Mouse (Mus musculus): ENCODE data around the gene Cst11. TPM values are rescaled to one million over a fixed set of nuclear protein-coding genes. Genes with fewer than 3 reads are reported as not detected.

Cst11 gene
- polyA plus RNA-seq, 2 experiments: not detected

- no peak for TF ChIP-seq POLR2A (IDR thresholded peaks at IDR 0.05; ENCODE audit: borderline replicate concordance, extremely low read depth, insufficient read depth, insufficient read length)
- Histone ChIP-seq H3K4me2 (replicated peaks; ENCODE audit: low read depth, low read length, severe bottlenecking) (no peak within 1 kb of the TSS), H3K4me3 (replicated peaks; ENCODE audit: low read length) (no peak within 1 kb of the TSS), H3K9ac (ENCODE audit: low read depth, low read length, severe bottlenecking) (no peak within 1 kb of the TSS), H3K36me3 (ENCODE audit: control insufficient read depth, insufficient read depth, low read length) (no peaks in the 10 kb centered on the region), H3K9me3 (ENCODE audit: control insufficient read depth, low read length) (no peaks in the 10 kb centered on the region), H3K4me1 (ENCODE audit: control insufficient read depth, insufficient read depth, low read length) (no peaks in the 10 kb centered on the region), H3K27ac (replicated peaks; ENCODE audit: low read depth, low read length) (no peak within 1 kb of the TSS), H3K27me3 (ENCODE audit: control insufficient read depth, insufficient read depth, low read length) (no peaks in the 10 kb centered on the region)
- DNase-seq (ENCODE audit: low spot score): no peak
- WGBS: 24% methylated on average over 1 of the region's 1 CpGs
- ATAC-seq (ENCODE audit: low FRiP score, low read depth): no peak
Observed at GRCm38 (mm10) chr2:148781709-148782108, 10.4 kb upstream of the Cst11 start, which contains the start of gene 8030411F24Rik. Gene 8030411F24Rik (plus strand): TSS chr2:148782009.

GRCm38 (mm10) chr2:148763648-148764388, 7.5 kb downstream of the Cst11 start:
- no peaks in the 10 kb centered on the region for H3K27me3 ChIP-seq (ENCODE audit: control insufficient read depth, insufficient read depth, low read length)
- DNase-seq (ENCODE audit: low spot score) (no peak), ATAC-seq (ENCODE audit: low FRiP score, low read depth) (no peak)
- H3K4me3 ChIP-seq (replicated peaks; ENCODE audit: low read length): no peak overlapping the region
- no peaks in the 10 kb centered on the region for H3K9me3 ChIP-seq (ENCODE audit: control insufficient read depth, low read length)
- H3K36me3 ChIP-seq (ENCODE audit: control insufficient read depth, insufficient read depth, low read length): no peaks in the 10 kb centered on the region
- no peak overlapping the region for H3K27ac ChIP-seq (replicated peaks; ENCODE audit: low read depth, low read length)
- no peak for TF ChIP-seq POLR2A (IDR thresholded peaks at IDR 0.05; ENCODE audit: borderline replicate concordance, extremely low read depth, insufficient read depth, insufficient read length)
- H3K9ac ChIP-seq (ENCODE audit: low read depth, low read length, severe bottlenecking): no peak overlapping the region
- H3K4me1 ChIP-seq (ENCODE audit: control insufficient read depth, insufficient read depth, low read length): no peaks in the 10 kb centered on the region
- WGBS: 86% methylated on average over 1 of the region's 1 CpGs
- no peak overlapping the region for H3K4me2 ChIP-seq (replicated peaks; ENCODE audit: low read depth, low read length, severe bottlenecking)

DNA sequence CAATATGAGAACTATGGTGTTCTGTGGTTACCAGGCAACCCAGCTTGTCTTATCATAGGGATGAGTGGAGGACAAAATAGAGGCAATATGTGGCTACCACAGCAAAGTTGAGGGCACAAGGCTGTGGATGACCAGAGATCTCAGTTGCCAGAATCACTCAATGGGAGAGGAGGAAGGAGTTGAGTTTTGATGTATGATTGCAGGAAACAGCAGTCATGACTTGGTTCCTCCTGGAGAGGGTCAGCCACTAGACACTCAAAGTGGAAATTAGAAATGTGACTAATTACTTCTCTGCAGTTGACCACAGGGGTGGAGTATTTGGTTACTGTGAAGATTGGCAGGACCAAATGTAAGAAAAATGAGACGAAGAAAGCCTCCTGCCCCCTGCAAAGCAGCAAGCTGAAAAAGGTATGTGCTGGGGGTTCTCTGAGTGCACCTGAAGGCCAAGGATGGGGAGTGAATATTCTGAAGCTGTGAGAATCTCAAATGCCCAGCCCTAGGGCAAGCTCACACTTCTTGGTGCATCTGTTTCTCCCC, 16.9 kb downstream of the Cst11 start:
- no peak for TF ChIP-seq POLR2A (IDR thresholded peaks at IDR 0.05; ENCODE audit: borderline replicate concordance, extremely low read depth, insufficient read depth, insufficient read length)
- ATAC-seq (ENCODE audit: low FRiP score, low read depth) (no peak), DNase-seq (ENCODE audit: low spot score) (no peak)
- H3K4me2 ChIP-seq (replicated peaks; ENCODE audit: low read depth, low read length, severe bottlenecking): no peak overlapping the region
- H3K27ac ChIP-seq (replicated peaks; ENCODE audit: low read depth, low read length): no peak overlapping the region
- H3K27me3 ChIP-seq (ENCODE audit: control insufficient read depth, insufficient read depth, low read length): no peaks in the 10 kb centered on the region
- H3K4me1 ChIP-seq (ENCODE audit: control insufficient read depth, insufficient read depth, low read length): no peaks in the 10 kb centered on the region
- no peaks in the 10 kb centered on the region for H3K9me3 ChIP-seq (ENCODE audit: control insufficient read depth, low read length)
- no peak overlapping the region for H3K9ac ChIP-seq (ENCODE audit: low read depth, low read length, severe bottlenecking)
- WGBS: 50% methylated on average over 1 of the region's 1 CpGs
- no peaks in the 10 kb centered on the region for H3K36me3 ChIP-seq (ENCODE audit: control insufficient read depth, insufficient read depth, low read length)
- H3K4me3 ChIP-seq (replicated peaks; ENCODE audit: low read length): no peak overlapping the region

- DNase-seq (ENCODE audit: low spot score): peak; percentile 93
- H3K36me3 ChIP-seq (ENCODE audit: control insufficient read depth, insufficient read depth, low read length): no peaks in the 10 kb centered on the region
- no peak for TF ChIP-seq POLR2A (IDR thresholded peaks at IDR 0.05; ENCODE audit: borderline replicate concordance, extremely low read depth, insufficient read depth, insufficient read length)
- H3K4me3 ChIP-seq (replicated peaks; ENCODE audit: low read length): peak overlapping the region; percentile 20; the same call in 1 of the 2 replicates
- H3K9ac ChIP-seq (ENCODE audit: low read depth, low read length, severe bottlenecking): no peak overlapping the region
- H3K4me2 ChIP-seq (replicated peaks; ENCODE audit: low read depth, low read length, severe bottlenecking): peak overlapping the region; percentile 38
- H3K27ac ChIP-seq (replicated peaks; ENCODE audit: low read depth, low read length): no peak overlapping the region
- WGBS: 17% methylated on average over 15 of the region's 15 CpGs
- peak; percentile 83 for ATAC-seq (ENCODE audit: low FRiP score, low read depth)
- H3K4me1 ChIP-seq (ENCODE audit: control insufficient read depth, insufficient read depth, low read length): no peaks in the 10 kb centered on the region
- no peaks in the 10 kb centered on the region for H3K9me3 ChIP-seq (ENCODE audit: control insufficient read depth, low read length)
- no peaks in the 10 kb centered on the region for H3K27me3 ChIP-seq (ENCODE audit: control insufficient read depth, insufficient read depth, low read length)
Observed at GRCm38 (mm10) chr2:148751893-148752813, 19.1 kb downstream of the Cst11 start.

DNA sequence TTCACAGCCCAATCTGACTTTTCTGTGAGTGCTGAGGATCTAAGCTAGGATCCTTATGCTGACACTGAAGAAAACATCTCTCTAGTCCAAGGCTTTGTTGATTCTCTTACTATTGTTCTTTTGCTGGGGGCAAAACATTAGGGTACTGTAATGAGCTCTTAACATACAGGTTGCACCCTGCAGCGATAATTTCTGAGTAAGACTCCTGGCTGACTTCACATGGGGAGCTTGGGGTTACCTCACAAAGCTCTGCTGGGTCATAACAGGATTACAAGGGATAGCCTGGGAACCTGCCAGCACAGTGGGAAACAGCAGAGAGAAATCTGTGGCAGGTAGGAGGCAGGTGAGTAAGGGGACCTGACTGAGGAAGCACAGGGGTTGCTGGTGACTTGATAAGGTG, 21.2 kb downstream of the Cst11 start, which contains the start of gene Cstl1:
TSS of gene Cstl1 (plus strand) at position 301 of the 400 bp plus-strand sequence.
- no peaks in the 10 kb centered on the region for H3K4me1 ChIP-seq (ENCODE audit: control insufficient read depth, insufficient read depth, low read length)
- H3K27ac ChIP-seq (replicated peaks; ENCODE audit: low read depth, low read length): no peak within 1 kb of the TSS
- H3K4me3 ChIP-seq (replicated peaks; ENCODE audit: low read length): no peak within 1 kb of the TSS
- ATAC-seq (ENCODE audit: low FRiP score, low read depth) (no peak), DNase-seq (ENCODE audit: low spot score) (no peak)
- no peaks in the 10 kb centered on the region for H3K36me3 ChIP-seq (ENCODE audit: control insufficient read depth, insufficient read depth, low read length)
- H3K27me3 ChIP-seq (ENCODE audit: control insufficient read depth, insufficient read depth, low read length): no peaks in the 10 kb centered on the region
- 72% methylated on average over 1 of the region's 1 CpGs for WGBS
- TF ChIP-seq POLR2A (IDR thresholded peaks at IDR 0.05; ENCODE audit: borderline replicate concordance, extremely low read depth, insufficient read depth, insufficient read length): no peak
- H3K4me2 ChIP-seq (replicated peaks; ENCODE audit: low read depth, low read length, severe bottlenecking): no peak within 1 kb of the TSS
- H3K9me3 ChIP-seq (ENCODE audit: control insufficient read depth, low read length): no peaks in the 10 kb centered on the region
- no peak within 1 kb of the TSS for H3K9ac ChIP-seq (ENCODE audit: low read depth, low read length, severe bottlenecking)

Data from limb, embryonic 14.5 days (tissue).